Mouse (Mus musculus): ENCODE results near the gene Kl. TPM values are rescaled to one million over a fixed set of nuclear protein-coding genes. Genes with fewer than 3 reads are reported as not detected.

Kl gene
- polyA plus RNA-seq, 1 experiment: not detected

DNA sequence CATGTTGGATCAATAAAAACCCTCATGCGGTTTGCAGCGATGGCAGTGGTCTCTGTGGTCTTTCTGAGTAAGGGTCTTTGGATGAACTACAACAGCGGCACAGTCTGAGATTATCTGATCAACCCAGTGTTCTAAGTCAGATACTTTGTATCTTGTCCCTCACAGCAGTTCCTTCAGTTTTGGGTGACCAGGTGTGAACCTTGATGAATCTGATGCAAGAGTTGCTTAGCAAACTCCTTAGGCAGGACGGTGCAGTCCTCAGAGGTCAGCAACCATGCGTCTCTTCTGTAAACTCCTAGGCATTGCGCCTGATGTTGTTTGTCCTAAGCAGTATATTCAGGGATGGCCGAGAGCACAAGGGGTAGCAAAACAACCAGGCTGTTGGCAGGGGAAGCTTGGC, 48.7 kb downstream of the Kl start:
- TF ChIP-seq GATA1 (IDR thresholded peaks at IDR 0.05; ENCODE audit: low read length): no peak

DNA sequence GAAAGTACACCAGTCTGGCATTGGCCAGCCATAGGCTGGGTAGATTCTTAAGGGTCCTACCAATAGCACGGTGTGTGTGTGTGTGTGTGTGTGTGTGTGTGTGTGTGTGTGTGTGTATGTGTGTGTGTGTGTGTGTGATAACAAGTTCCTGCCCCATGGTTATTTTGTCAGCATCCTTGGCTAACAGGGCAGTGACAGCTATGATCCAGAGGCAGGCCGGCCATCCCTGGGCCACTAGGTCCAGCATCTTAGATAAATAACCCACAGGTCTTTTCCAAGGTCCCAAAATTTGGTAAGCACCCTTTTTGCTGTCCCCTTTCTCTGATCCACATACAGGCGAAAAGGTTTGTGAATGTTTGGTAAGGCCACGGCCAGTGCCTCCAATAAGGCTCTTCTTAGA, 49.6 kb downstream of the Kl start:
- TF ChIP-seq GATA1 (IDR thresholded peaks at IDR 0.05; ENCODE audit: low read length): no peak

DNA sequence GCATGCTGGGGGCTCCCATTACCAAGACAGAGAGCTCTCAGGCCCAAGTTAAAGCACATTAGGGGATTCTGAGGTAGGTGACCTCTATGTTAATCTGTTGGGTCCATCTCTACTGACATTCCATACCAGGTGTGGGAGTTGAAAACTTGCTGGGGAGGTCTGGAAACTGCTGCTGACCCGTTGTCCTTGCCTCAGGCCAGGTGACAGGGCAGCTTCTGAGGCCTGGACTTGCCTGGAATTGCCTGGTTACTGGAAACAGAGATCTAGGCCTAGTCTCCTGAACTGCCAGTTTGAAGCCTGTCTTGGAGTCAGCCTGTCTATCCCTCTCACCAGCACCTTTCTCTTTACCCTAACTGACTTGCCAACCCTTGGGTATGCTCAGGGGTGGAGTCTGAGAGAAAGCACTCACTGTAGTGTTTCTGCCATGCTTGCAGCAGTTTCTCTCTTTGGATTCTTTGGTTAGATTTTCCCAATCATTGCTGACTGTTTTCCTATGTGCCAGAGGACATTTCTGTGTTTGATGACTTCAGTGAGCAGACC, 51.9 kb downstream of the Kl start:
- TF ChIP-seq GATA1 (IDR thresholded peaks at IDR 0.05; ENCODE audit: low read length): no peak

DNA sequence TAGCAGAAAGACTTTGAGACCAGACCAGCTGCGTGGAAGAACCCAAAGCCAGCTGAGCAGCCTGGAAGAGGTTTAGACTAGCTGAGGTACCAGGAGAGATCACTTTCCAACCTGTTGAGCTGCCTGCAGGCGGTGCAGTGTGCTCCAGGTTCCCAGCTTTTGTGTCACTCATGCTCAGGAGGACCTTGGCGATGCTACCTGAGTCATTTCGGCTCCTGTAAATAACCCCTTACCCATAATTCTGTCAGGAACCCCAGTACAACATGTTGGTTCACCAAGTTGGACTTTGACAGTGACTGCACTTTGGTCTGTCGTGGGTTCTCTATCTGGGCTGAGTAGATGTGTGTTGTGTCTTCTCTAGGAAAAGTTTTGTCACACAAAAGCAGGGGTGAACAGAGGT, 66.0 kb downstream of the Kl start:
- TF ChIP-seq GATA1 (IDR thresholded peaks at IDR 0.05; ENCODE audit: low read length): no peak

DNA sequence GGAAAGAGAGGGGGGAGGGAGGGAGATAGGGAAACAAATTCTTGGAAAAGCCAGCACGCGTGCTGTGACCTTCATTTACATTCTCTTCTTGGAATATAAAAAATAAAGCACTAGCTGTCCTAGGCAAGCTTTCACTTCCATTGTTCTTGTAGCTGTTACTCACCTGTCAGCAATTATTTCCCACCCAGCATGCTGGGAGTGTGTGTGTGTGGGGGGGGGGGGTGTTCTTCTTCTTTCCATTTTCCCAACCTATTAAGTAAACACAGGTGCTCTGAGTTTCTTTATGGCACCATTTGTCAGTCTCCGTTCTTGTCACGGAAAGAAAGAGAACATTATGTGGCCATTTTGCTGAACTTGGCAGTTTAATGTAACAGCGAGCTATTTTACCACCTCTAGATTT, 66.6 kb downstream of the Kl start:
- TF ChIP-seq GATA1 (IDR thresholded peaks at IDR 0.05; ENCODE audit: low read length): no peak

DNA sequence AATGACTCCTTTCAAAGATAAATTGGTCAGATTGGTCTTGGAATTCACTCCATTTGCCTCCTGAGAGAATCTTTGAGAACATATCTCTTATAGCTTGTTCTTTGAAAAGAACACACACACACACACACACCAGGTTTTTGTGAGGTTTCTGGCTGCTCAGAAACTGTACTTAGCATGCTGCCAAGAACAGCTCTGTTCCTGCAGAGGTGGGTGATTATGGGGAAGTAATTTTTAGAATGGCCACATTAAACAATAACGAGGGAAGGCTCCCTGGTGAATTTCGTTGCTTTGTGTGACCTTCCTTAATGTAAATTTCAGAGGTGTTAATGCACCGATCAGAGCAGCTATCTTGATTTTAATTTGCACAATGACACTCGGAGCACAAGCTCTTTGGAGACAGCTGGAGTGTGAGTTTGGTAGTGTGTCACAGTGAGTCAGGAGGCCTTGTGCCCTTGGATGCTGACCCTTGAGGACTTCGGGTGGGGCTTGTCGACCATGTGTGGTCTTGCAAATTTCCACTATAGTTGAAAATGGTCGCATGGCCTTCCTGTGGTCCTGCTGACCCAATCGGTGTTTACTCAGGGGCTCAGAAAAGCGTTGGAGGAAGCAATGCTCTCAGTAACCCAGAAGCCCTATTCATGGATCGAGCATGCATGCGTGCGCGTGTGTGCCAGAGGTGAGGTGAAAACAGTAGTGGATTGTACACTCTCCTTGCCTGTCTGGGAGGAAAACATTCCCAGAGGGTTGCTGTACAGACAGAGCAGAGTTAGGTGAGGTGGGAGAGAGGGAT, 67.8 kb downstream of the Kl start:
- TF ChIP-seq GATA1 (IDR thresholded peaks at IDR 0.05; ENCODE audit: low read length): no peak

DNA sequence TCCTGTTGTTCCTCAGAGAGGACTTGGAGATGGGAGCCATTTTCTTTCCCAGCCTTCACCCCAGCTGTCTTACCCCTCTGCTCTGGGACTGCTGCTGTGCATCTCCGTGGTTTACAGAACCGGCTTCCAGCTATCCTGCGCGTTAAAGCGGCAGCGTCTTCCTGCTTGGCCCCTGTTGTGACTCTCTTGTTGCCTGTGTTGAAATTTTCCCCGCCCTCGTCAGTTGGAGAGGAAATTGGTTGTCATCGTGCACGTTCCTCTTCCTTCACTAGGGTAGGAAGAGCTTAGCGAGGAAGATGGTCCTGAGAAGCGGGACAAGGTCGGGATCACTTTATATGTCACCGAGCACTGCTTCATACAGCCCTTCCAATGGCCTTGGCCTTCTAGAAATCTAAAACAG, 68.4 kb downstream of the Kl start:
- TF ChIP-seq GATA1 (IDR thresholded peaks at IDR 0.05; ENCODE audit: low read length): no peak

DNA sequence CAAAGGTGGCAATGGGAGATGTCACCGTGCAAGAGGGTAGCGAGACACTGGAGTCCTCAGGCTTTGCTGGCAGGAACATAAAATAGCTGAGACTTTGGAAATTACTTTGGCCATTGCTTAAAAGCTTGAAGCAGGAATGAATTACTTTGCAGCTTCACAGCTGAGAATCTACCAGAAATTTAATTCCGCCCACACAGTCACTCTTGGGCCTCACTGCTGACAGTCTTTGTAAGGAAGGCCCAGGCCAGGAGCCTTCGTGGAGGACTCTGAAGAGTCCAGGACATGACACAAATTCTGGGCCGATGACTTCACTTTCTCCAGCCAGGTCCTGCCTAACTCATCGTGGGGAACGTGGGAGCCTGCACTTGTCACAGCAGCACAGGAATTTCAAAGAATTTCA, 69.6 kb downstream of the Kl start:
- no peak for TF ChIP-seq GATA1 (IDR thresholded peaks at IDR 0.05; ENCODE audit: low read length)

DNA sequence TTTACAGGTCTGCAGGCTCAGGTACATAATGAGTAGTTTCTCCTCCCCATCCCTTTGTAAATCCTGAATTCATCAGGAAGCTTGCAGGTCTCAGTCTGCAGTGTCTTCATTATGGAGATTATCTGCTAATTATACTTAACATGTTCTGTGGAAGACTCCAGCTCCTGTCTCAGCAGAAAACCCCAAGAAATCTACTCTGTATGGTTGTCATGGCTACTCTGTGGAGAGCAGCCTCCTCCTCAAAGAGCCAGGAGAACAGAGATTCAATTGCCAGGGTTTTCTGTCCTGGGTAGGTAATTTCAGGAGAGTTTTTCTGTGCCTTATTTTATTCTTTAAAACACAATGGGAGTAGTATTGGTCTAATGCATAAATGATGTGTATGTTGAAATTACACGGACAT, 70.5 kb downstream of the Kl start:
- TF ChIP-seq GATA1 (IDR thresholded peaks at IDR 0.05; ENCODE audit: low read length): no peak

DNA sequence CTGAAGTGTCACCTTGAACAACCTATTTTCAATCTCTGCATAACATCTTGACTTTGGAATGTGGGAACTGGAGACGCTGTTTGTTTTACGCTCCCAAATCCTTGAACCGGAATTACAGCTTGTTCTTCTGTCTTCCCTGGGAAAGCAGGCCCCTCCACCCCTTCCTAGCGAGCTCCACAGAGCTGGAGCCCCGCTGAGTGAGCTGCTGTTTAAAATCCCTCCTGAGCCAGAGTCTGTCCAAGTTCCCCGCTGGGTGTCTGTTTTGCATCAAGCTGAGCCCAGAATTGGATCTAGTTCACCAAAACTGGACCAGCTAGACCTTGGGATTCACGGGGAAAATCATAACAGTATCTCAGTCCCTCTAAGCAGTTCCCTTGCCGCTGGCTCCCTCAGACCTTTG, 71.1 kb downstream of the Kl start:
- no peak for TF ChIP-seq GATA1 (IDR thresholded peaks at IDR 0.05; ENCODE audit: low read length)

DNA sequence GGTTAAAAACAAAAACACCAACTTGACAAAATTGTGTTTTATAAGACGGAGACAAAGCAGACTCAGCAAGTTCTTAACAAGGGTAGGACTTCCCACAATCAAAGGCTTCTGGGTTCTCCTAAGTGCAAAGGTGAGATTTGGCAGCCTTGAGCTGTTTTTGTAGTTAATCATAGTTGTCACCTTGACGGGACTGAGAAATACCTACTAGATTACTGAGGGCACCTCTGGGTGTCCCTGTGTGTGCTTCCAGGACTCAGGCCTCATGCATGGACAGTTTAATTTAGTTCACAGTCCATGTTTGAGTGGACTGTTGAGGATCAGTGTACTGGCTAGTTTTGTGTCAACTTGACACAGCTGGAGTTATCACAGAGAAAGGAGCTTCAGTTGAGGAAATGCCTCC, 72.1 kb downstream of the Kl start:
- TF ChIP-seq GATA1 (IDR thresholded peaks at IDR 0.05; ENCODE audit: low read length): no peak

DNA sequence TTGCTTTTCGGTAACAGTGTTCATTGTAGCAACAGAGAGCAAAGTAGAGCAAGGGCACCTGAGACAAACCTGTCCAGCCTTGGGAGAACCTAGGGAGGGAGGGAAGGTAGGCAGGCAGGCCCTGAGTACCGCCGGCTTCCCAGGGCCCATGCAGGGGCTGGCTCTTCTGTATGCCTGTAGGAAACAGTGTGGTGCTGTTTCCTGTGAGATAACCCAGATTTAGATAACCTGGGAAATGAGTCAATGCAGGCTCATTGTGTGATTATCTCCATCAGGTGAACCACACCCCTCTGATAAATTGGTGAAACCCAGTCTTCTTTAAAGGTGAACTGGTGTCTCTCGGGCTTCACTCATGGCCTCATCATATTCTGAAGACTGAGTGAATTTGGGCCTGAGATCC, 73.7 kb downstream of the Kl start:
- no peak for TF ChIP-seq GATA1 (IDR thresholded peaks at IDR 0.05; ENCODE audit: low read length)

DNA sequence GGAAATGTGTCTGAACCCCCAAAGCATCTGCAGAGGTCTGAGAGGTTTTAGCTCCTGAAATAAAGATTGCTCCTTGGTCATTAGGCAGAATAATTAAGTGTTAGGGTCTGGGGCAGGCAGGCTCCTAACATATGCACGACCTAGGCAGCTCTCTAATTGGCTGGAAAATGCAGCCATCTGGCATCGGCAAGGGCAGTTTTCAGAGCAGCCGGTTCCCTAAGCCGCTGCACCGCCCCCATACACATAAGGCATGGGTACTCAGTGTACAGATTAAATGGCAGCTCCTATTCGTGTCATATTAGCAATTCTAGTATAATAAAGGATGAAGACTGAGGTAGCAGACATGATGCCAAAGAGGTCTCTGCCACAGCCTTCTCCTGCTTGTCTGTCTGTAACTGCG, 74.8 kb downstream of the Kl start:
- TF ChIP-seq GATA1 (IDR thresholded peaks at IDR 0.05; ENCODE audit: low read length): no peak

DNA sequence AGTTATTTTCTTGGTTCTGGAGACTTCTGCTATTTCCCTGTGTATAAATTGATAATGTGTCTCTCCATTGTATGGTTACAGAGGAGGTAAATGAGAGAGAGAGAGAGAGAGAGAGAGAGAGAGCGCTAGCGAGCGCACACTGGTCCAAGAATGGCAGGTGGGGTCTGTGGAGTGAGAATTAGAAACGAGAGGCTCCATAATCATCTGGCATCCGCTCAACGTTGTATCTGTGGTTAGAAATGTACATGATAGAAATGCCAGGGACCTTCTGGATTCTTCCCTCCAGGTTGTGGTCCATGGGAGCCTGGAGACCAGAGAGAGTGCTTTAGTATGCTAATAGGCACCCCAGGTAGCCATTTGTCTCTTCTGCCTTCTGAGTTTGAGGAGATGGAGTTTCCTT, 76.5 kb downstream of the Kl start:
- TF ChIP-seq GATA1 (IDR thresholded peaks at IDR 0.05; ENCODE audit: low read length): no peak

DNA sequence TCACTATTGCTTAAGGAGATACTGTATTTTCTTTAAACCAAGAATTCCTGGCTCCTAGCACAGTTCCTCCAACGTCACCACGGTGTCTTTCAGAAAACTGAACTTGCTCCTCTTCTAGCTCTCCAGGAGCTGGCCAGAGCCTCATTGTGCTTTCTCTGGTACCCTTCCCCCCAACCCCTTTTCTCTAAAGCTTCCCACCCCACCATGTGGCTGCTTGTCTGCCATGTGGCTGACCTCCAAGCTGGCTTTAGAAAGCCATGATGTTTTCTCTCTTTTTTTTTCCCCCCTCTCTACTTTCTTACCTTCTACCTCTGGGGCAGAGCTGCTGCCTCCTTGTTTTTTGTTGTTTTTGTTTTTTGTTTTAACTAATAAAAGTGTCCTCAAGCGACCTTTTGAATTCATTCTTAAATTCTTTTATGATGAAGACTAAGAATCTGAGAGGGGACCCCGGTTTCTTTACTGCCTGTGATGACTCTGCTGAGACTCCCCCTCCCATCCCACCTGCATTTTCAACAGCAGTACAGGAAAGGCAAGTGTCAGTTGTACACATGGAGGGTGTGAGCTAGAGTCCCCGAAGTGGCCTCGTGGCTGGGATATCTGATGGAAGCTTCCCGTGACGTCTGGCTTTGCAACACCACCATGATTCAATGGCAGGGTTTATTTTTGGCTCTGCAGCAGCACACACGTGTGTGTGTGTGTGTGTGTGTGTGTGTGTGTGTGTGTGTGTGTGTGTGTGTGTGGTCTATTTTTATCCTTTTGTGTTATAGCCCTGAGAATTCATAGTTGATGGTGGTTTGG, 82.5 kb downstream of the Kl start:
- no peak for TF ChIP-seq GATA1 (IDR thresholded peaks at IDR 0.05; ENCODE audit: low read length)

DNA sequence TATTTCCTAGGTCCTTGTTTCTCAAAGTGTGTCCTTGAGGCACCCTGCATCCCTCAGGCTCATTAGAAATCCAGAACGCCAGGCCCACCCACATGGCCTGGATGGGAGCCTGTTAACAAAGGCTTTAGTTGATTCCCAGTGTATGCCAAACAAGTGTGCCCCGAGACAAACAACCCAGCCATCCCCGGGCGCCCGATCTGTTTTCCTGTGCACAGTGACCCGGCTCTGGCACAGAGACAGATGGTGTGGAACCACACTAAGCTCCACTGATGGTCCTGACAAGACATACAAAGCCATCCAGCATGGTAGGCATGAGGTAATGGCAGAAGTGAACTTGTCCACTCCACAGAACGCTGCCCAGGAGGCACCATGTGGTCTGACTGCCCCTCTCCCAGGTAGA, 85.5 kb downstream of the Kl start:
- TF ChIP-seq GATA1 (IDR thresholded peaks at IDR 0.05; ENCODE audit: low read length): no peak

DNA sequence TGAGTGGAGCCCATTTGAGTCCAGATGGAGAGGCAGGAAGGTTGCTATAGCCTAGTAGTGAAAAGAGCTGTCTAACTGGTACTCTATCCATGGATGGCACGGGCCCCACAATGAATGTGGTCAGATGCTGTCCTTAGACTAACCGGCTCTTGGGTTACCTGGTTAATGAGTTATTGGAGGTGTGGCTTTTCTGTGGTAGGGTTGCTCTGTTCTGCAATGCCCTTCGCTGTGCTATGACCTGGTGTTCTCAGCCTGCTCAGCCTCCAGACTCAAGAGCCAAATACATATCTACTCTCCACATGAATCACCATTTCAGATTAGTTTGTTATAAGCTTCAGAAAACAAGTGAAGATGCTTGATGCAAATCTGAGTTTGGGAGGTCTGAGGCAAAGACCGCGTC, 90.5 kb downstream of the Kl start:
- TF ChIP-seq GATA1 (IDR thresholded peaks at IDR 0.05; ENCODE audit: low read length): no peak

All from G1E-ER4 (cell line).